Mouse (Mus musculus) neural tube, embryonic 10.5 days (tissue): Measurements from ENCODE around the gene Tub.

Experiments
- DNase-seq: peaks from one replicate; pipeline ENCODE4 v3.0.0-alpha.2; 2017; ENCODE audit warnings: low spot score; ENCODE audit errors: extremely low spot score

Tub gene

GRCm38 (mm10) chr7:109028204-109028603, 78.1 kb downstream of the Tub start:
- peak; percentile 40 for DNase-seq

GRCm38 (mm10) chr7:109029961-109030465, 79.9 kb downstream of the Tub start:
- no peak for DNase-seq

- DNase-seq: no peak
Measured at GRCm38 (mm10) chr7:109031331-109031730, 81.2 kb downstream of the Tub start.

- DNase-seq: no peak
Measured at GRCm38 (mm10) chr7:109032054-109032453, 81.9 kb downstream of the Tub start.

- no peak for DNase-seq
Measured at GRCm38 (mm10) chr7:109038121-109038735, 88.1 kb downstream of the Tub start.

- DNase-seq: no peak
Measured at GRCm38 (mm10) chr7:109038987-109039386, 88.8 kb downstream of the Tub start.

GRCm38 (mm10) chr7:109039445-109039844, 89.3 kb downstream of the Tub start:
- no peak for DNase-seq

- DNase-seq: no peak
Measured at GRCm38 (mm10) chr7:109045876-109046275, 95.7 kb downstream of the Tub start.

- DNase-seq: no peak
Measured at GRCm38 (mm10) chr7:109050831-109051230, 100.7 kb downstream of the Tub start.

GRCm38 (mm10) chr7:109059536-109059935, 109.4 kb downstream of the Tub start:
- no peak for DNase-seq

GRCm38 (mm10) chr7:109069641-109070040, 119.5 kb downstream of the Tub start:
- no peak for DNase-seq

GRCm38 (mm10) chr7:109072326-109072725, 122.2 kb downstream of the Tub start:
- DNase-seq: no peak

GRCm38 (mm10) chr7:109082269-109083112, 132.4 kb downstream of the Tub start:
- DNase-seq: peak; percentile 42

GRCm38 (mm10) chr7:109083113-109083812, 133.1 kb downstream of the Tub start, which contains the start of gene Ric3:
TSS of gene Ric3 (minus strand) at chr7:109083331.
- peak; percentile 71 for DNase-seq

- no peak for DNase-seq
Measured at GRCm38 (mm10) chr7:109083813-109084184, 133.7 kb downstream of the Tub start.
